Mouse (Mus musculus) forebrain, embryonic 11.5 days (tissue): Measurements from ENCODE around the gene Syf2. TPM values are rescaled to one million over a fixed set of nuclear protein-coding genes. Genes with fewer than 3 reads are reported as not detected.
"Not testable (repeated sequence)": the region's sequence is repeated elsewhere in the genome, so short reads cannot be mapped to it uniquely, and the experiment has no call there.

Experiments used
- ATAC-seq: fragments of 200-750 bp; cut with Nextera tagmentation; replicated peaks from 2 replicates; pipeline ENCODE4 v1.8.0; 2017; ENCODE audit warnings: moderate TSS enrichment; ENCODE audit not compliant: low FRiP score
- DNase-seq: peaks from one replicate; pipeline ENCODE4 v3.0.0-alpha.2; 2017; ENCODE audit warnings: low spot score
- H3K27ac ChIP-seq: fragments of 300-500 bp; sonication (generic); 2 replicates; pipeline ENCODE4 v1.5.1; 2014; ENCODE audit warnings: low read depth, low read length
- H3K27me3 ChIP-seq: fragments of 300-500 bp; sonication (generic); 2 replicates; pipeline ENCODE4 v1.6.1; 2014; ENCODE audit warnings: mild to moderate bottlenecking, low read length, mixed read lengths; ENCODE audit not compliant: control insufficient read depth, insufficient read depth
- H3K36me3 ChIP-seq: fragments of 300-500 bp; sonication (generic); 2 replicates; pipeline ENCODE4 v1.6.1; 2014; ENCODE audit warnings: mild to moderate bottlenecking, low read length, moderate library complexity, mixed read lengths; ENCODE audit not compliant: control insufficient read depth, insufficient read depth
- H3K4me1 ChIP-seq: fragments of 300-500 bp; sonication (generic); replicated peaks from 2 replicates; pipeline ENCODE4 v1.6.1; 2014; ENCODE audit warnings: low read length, mixed read lengths; ENCODE audit not compliant: control insufficient read depth, insufficient read depth
- H3K4me2 ChIP-seq: fragments of 300-500 bp; sonication (generic); 2 replicates; pipeline ENCODE4 v1.6.1; 2014; ENCODE audit warnings: low read depth, mild to moderate bottlenecking, low read length, moderate library complexity, mixed read lengths; ENCODE audit not compliant: severe bottlenecking
- H3K4me3 ChIP-seq: fragments of 300-500 bp; sonication (generic); 2 replicates; pipeline ENCODE4 v1.5.1; 2014; ENCODE audit warnings: low read depth, low read length
- H3K9ac ChIP-seq: fragments of 300-500 bp; sonication (generic); 2 replicates; pipeline ENCODE4 v1.6.1; 2014; ENCODE audit warnings: low read length
- H3K9me3 ChIP-seq: fragments of 300-500 bp; sonication (generic); 2 replicates; pipeline ENCODE4 v1.6.1; 2016; ENCODE audit warnings: low read length, mixed read lengths; ENCODE audit not compliant: control insufficient read depth
- WGBS: fragments of 180-500 bp; shearing (Covaris S2); extraction: QIAGEN DNeasy Blood & Tissue Kit; methylation state at CpG from one replicate; pipeline ENCODE4 v1.1.7; 2014; 5-methylcytosine and 5-hydroxymethylcytosine counted together
- polyA plus RNA-seq: library from polyadenylated mRNA; unstranded; fragments of >200 nt; fragmentation: Nextera tagmentation; extraction: Ambion mirVana; gene quantifications from 2 replicates; pipeline ENCODE4 v1.2.1, GENCODE M21; 2014

Gene Syf2
- 59.0 and 66.7 TPM in 2 replicates for polyA plus RNA-seq

DNA sequence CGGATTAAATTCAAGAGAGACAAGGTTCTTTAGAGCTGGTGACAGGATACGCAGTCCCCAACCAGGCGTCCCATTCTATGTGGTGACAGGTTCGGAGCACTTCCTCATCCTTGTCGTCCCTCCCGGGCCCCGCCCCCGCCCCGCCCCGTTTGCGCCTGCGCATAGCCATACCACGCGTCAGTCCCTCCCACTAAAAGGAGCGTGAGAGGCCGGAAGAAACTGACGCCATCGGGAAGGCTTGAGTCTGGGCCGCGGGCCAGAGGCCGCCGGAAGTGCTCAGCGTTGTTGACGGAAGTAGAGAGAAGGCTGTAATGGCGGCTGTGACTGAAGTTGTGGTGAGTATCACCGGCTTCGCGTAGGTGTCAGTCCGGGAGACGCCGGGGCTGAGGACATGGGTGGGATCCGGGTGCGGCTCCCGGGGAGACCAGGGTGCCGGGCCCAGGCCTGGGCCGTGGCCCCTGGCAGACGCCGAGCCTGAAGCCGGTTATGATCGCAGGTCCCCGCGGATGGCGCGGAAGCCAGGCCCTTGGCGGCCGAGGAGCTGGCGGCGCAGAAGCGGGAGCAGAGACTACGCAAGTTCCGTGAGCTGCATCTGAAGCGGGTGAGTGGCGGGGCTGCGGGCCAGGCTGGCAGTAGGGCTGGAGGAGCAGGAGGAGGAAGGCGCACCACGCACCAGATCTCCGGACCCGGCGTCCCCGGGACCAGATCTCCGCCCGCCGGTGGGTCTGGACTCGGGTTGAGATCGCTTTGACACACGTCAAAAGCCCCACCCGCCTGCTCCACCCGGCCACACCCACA, at the start of gene Syf2:
Gene Syf2 (plus strand): TSS at position 215 of the 798 bp plus-strand sequence.
- peak; percentile 95 for ATAC-seq
- Histone ChIP-seq H3K27me3 (no peaks in the 10 kb centered on the region), H3K4me2 (peak within 1 kb of the TSS; percentile 92), H3K36me3 (peaks cover 12% of the 10 kb centered on the region), H3K4me3 (peak within 1 kb of the TSS; percentile 95), H3K9me3 (no peaks in the 10 kb centered on the region), H3K27ac (peak within 1 kb of the TSS; percentile 25; the same call in 1 of the 2 replicates), H3K9ac (peak within 1 kb of the TSS; percentile 83), H3K4me1 (peaks cover 6% of the 10 kb centered on the region; the same call in 1 of the 2 replicates)
- under 1% methylated on average over 68 of the region's 68 CpGs for WGBS
- DNase-seq, result peak; percentile 98

DNA sequence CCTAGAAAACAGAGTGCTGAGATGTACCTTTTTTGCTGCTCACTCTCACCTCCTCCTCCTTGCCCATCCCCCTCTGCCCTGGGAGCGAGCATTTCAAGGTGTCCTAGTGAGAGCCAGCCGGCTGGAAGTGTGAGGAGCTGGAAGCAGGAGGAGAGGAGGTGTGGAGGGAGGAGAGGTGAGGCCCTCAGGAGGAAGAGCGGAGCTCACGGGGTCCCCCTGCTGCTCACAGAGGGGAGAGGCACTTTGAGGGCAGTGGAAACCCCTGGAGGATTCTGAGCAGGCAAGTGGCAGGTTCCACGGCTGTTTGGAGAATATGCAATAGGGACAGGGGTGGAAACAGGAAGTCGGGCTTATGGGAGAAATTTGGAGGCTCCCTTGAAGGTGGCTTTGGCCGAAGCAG, 47.4 kb upstream of the Syf2 start:
- H3K9me3 ChIP-seq, result no peaks in the 10 kb centered on the region
- no peaks in the 10 kb centered on the region for H3K27me3 ChIP-seq
- 0 out of 2 replicates have a peak, but pooled peaks cover 2% of the 10 kb centered on the region for H3K4me1 ChIP-seq
- H3K36me3 ChIP-seq, result no peaks in the 10 kb centered on the region
- no peak overlapping the region for H3K4me3 ChIP-seq
- H3K9ac ChIP-seq, result no peak overlapping the region
- ATAC-seq (no peak), DNase-seq (peak; percentile 73)
- no peak overlapping the region for H3K4me2 ChIP-seq
- 39% methylated on average over 7 of the region's 7 CpGs for WGBS
- no peak overlapping the region for H3K27ac ChIP-seq

DNA sequence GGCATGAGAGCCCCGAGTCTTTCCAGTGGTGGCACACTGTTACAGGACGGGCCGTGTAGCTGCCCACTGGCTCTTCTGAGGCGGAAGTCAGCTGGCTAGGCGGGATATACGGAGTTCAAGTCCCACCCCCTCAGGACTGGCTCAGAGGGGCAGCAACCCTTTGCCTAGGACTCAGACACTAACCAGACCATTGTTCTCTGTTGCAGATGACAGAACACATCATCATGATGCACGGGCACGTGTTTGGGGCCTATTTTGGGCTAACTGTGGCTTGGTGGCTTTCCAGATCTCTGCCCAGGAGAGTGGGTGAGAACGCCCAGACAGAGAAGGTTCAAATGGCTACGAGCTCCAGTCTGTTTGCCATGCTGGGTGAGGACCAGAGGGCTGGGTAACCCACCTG, 46.9 kb upstream of the Syf2 start:
- Histone ChIP-seq H3K4me3 (no peak overlapping the region), H3K4me2 (no peak overlapping the region), H3K36me3 (no peaks in the 10 kb centered on the region), H3K27me3 (no peaks in the 10 kb centered on the region), H3K4me1 (0 out of 2 replicates have a peak, but pooled peaks cover 2% of the 10 kb centered on the region), H3K9ac (no peak overlapping the region), H3K9me3 (no peaks in the 10 kb centered on the region), H3K27ac (no peak overlapping the region)
- no peak for ATAC-seq
- whole genome bisulfite sequencing, result 88% methylated on average over 10 of the region's 10 CpGs
- DNase-seq, result no peak

DNA sequence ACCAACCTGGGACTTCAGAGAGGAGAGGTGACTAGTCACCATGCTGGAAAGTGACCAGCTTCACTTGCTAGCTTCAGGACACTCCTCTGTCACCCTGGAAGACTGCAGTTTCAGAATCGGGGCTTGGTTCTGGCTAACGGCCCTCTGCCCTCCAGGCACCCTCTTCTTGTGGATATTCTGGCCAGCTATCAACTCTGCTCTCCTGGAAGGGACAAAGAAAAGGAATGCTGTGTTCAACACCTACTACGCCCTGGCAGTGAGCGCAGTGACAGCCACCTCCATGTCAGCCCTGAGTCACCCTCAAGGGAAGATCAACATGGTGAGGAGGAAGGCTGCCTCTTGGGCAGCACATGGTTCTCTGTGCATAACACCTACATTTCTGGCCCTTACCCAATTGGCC, 46.3 kb upstream of the Syf2 start:
- H3K27me3 ChIP-seq, result no peaks in the 10 kb centered on the region
- H3K36me3 ChIP-seq, result no peaks in the 10 kb centered on the region
- ATAC-seq (no peak), DNase-seq (no peak)
- no peak overlapping the region for H3K9ac ChIP-seq
- no peak overlapping the region for H3K4me2 ChIP-seq
- H3K4me1 ChIP-seq, result 0 out of 2 replicates have a peak, but pooled peaks cover 2% of the 10 kb centered on the region
- 95% methylated on average over 4 of the region's 4 CpGs for WGBS
- no peak overlapping the region for H3K27ac ChIP-seq
- H3K9me3 ChIP-seq, result no peaks in the 10 kb centered on the region
- no peak overlapping the region for H3K4me3 ChIP-seq

DNA sequence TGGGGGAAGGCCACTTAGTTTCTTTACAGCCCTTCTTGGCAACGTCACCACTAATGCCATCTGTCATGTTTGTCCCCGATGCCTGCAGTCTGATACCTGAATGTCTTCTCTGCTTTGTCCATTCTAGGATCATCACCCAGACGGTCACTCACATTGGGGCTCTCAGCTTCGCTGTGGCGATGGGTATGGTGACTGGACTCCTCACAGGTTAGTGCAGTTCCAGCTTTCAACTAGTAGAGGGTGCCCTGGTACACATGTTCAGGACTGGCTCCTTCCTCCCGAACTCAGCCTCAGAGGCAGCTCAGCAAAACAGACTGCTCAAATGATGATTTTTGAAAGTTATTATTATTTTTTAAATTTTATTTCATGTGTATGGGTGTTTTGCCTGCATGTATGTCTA, 38.6 kb upstream of the Syf2 start:
- ATAC-seq (no peak), DNase-seq (no peak)
- Histone ChIP-seq H3K4me2 (no peak overlapping the region), H3K4me1 (no peaks in the 10 kb centered on the region), H3K27me3 (no peaks in the 10 kb centered on the region), H3K9ac (no peak overlapping the region), H3K27ac (no peak overlapping the region), H3K9me3 (no peaks in the 10 kb centered on the region), H3K4me3 (no peak overlapping the region), H3K36me3 (no peaks in the 10 kb centered on the region; the same call in 1 of the 2 replicates)
- WGBS, result 85% methylated on average over 6 of the region's 6 CpGs

DNA sequence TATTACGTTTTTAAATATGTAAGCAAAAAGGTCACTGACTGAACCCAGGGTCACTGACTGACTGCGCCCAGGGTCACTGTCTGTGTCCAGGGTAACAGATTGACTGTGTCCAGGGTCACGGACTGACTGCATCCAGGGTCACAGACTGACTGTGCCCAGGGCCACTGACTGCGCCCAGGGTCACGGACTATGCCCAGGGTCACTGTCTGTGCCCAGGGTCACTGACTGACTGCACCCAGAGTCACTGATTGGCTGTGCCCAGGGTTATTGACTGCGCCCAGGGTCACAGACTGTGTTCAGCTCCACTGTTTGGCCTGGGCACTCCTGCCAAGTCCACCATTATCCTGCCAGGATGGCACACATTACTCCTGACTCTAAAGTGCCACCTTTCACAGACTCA, 33.4 kb upstream of the Syf2 start:
- Histone ChIP-seq H3K9me3 (no peaks in the 10 kb centered on the region), H3K9ac (no peak overlapping the region), H3K4me1 (no peaks in the 10 kb centered on the region), H3K4me2 (no peak overlapping the region), H3K27ac (no peak overlapping the region), H3K27me3 (no peaks in the 10 kb centered on the region), H3K4me3 (no peak overlapping the region), H3K36me3 (no peaks in the 10 kb centered on the region; the same call in 1 of the 2 replicates)
- no peak for ATAC-seq
- 92% methylated on average over 6 of the region's 6 CpGs for WGBS
- DNase-seq, result no peak

DNA sequence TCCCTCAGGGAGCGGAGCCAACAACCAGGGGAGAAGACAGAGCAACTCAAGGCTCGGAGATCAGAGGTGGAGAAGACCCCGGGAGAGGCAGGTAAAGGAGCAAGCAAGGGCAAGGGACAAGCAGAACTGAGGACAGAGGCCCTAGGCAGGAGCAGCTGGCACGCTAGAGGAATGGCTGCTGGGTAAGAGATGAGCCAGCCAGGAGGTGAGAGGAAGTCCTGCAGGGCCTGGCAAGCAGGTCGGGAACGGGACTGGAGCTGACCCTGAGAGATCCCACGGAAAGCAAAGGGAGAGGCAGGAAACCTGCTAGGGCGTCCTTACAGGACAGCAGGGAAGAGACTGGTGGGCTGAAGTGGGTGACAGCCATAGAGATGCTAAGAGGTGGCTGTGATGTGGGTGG, 29.6 kb upstream of the Syf2 start:
- no peak overlapping the region for H3K27ac ChIP-seq
- H3K9me3 ChIP-seq, result no peaks in the 10 kb centered on the region
- ATAC-seq, result no peak
- DNase-seq, result no peak
- H3K4me1 ChIP-seq, result no peaks in the 10 kb centered on the region
- H3K9ac ChIP-seq, result no peak overlapping the region
- H3K36me3 ChIP-seq, result peaks cover 8% of the 10 kb centered on the region; the same call in 1 of the 2 replicates
- 89% methylated on average over 8 of the region's 8 CpGs for WGBS
- H3K27me3 ChIP-seq, result no peaks in the 10 kb centered on the region
- H3K4me2 ChIP-seq, result no peak overlapping the region
- no peak overlapping the region for H3K4me3 ChIP-seq

DNA sequence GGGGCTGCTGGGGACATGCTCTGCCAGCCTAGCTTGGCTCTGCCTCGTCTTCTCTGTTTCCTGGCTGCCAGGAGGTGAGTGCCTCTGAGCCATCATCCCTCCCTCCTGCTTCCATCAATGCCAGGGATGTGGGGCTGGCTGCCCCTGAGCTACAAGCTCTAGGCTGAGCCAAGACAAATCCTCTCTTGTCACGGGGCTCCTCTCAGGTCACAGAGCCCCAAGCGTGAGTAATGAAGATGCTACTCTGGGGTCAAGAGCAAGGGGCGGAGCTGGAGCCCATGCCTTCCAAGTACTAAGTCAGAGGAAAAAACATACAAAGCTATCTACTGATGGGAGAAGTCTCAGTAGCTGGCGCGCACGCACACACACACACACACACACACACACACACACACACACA, 27.7 kb upstream of the Syf2 start:
- no peak overlapping the region for H3K27ac ChIP-seq
- peaks cover 8% of the 10 kb centered on the region; the same call in 1 of the 2 replicates for H3K36me3 ChIP-seq
- no peak overlapping the region for H3K4me3 ChIP-seq
- H3K4me2 ChIP-seq, result no peak overlapping the region
- H3K4me1 ChIP-seq, result no peaks in the 10 kb centered on the region
- no peak overlapping the region for H3K9ac ChIP-seq
- no peaks in the 10 kb centered on the region for H3K9me3 ChIP-seq
- no peaks in the 10 kb centered on the region for H3K27me3 ChIP-seq
- ATAC-seq, result no peak
- DNase-seq, result no peak
- WGBS, result 84% methylated on average over 7 of the region's 7 CpGs

DNA sequence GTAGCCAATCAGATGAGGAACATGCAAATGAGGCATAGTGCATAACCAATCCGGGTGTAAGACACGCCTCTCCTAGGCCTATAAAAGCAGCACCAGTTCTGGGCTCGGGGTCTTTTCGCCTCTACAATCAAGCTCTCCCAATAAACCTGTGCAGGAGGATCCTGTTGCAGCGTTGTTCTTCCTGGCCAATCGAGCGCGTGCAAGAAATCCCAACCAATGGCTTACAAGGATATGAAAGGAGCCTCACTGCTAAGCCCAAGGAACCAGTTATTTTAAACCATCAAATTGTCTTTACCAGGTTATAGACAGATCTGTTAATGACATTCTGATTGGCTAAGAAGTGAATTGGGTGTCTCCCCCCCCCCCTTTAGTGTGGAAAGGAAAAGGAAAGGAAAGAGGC, 19.3 kb upstream of the Syf2 start:
- H3K9me3 ChIP-seq, H3K27ac ChIP-seq, H3K4me2 ChIP-seq, DNase-seq, H3K27me3 ChIP-seq, ATAC-seq, H3K4me1 ChIP-seq, H3K9ac ChIP-seq, H3K4me3 ChIP-seq, H3K36me3 ChIP-seq: not testable (repeated sequence)
- WGBS, result 96% methylated on average over 6 of the region's 8 CpGs
